Mouse (Mus musculus) left cerebral cortex, postnatal 36 days (tissue): ENCODE results near the gene Gan. TPM values are rescaled to one million over a fixed set of nuclear protein-coding genes. Genes with fewer than 3 reads are reported as not detected.

Experiments used
- DNase-seq, 2 experiments: peaks; one replicate each; pipeline ENCODE4 v3.0.0; 2021 to 2022; ENCODE audit warnings: low spot score in 2 of 2, mixed read lengths in 1 of 2
- intact Hi-C: fragments of 180-260 bp; cut with DNase I; formaldehyde crosslinking; loops from one replicate; pipeline ENCODE4 v1.15.1; 2025
- total RNA-seq, 2 experiments: library from RNA; stranded (reverse); gene quantifications; 2 replicates each; pipeline ENCODE4 v1.2.3; 2021

Gene Gan
- total RNA-seq, 2 experiments from 2014 or later: 16.3 to 17.0 TPM

GRCm38 (mm10) chr8:117240841-117241494 is 83.0 kb downstream of the Gan start:
- intact Hi-C loops: no loop called here

DNA sequence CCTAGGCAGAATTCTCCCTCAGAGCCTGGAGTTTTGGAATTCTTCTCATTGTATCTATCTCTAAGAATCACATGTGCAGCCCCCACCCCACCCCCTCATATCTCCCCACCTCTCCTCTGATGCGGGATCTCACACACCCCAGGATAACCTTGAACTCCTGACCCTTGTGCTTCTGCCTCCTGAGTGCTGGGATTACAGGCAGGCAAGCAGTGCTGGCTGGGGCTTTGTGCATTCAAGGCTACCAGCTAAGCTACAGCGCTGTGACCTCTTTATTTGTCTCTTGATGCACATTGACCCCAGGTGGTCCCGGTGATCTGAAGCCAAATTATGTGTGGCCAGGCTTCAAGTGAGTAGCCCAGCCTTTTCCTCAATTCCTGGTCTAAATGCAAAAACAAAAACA is 83.9 kb downstream of the Gan start:
- intact Hi-C loops: no loop called here
- no peak for DNase-seq

More at GRCm38 (mm10) chr8:117240841-117241494, 83.0 kb downstream of the Gan start:
- no peak for DNase-seq

DNA sequence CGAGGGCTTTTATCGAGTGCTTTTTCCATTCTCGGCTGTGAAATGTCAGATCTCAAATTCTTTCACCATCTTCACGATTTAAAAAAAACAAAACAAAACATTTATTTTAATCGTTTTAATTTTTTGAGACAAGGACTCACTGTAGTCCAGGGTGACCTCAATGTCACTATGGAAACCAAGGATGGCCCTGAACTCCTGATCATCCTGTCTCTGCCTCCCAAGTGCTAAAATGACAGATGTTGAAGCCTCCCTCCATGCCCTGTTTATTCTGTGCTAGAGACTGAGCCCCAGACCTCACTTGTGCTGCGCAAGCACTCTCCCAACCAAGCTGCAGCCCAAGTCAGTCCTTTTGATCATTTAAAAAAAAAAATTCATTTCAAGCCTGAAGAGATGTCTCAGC is 84.4 kb downstream of the Gan start:
- intact Hi-C loops: no loop called here
- DNase-seq: no peak

DNA sequence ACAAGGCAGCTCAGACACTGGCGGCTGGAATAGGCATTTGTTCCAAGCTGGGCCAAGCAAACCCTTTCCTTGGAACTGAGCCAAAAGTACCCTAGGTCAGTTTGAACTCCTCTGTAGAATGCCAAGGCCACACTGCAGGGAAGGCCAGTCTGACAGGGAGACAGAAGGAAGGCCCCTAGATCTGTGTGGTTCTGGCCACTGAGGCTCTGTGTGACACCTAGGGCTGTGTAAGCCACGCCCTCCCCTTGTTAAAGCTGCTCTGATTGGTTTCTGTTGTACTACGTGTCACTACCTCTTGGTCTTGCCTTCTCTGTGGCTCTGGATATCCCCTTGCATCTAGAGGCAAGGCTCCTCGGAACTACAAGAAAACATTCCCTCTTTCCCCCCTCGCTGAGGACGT is 86.7 kb downstream of the Gan start:
- no peak for DNase-seq
- intact Hi-C loops: no loop called here

- intact Hi-C loops: no loop called here
- DNase-seq: no peak
Observed at GRCm38 (mm10) chr8:117248341-117248740, 90.4 kb downstream of the Gan start.

DNA sequence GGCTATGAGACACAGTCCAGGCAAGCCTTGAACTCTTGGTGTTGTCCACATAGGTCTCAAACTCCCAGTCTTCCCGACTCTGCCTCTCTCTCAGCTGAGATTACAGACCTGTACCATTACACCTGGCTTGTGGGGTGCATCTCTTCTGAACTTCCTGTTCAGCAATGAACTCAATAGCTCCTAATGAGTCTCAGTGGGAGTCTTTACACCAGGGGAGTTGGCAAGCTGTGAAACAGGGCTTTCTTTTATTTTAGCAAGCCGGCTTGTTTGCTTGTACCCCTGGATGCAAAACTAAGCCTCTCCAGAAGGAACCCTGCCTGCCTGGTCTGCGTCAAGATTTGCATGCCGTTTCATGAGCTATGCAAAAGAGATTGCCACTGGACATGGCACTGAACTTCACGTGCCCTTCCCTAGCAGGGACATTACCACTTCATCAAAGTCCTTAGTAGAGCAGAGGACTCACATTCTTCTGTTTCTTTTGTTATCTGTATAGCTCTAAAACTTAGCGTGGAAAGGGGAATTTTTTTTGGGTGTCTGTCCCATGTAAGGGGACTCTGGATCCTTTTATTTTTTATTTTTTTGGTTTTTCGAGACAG is 93.2 kb downstream of the Gan start:
- intact Hi-C loops: loop anchor here (10.0 kb wide), 1 partner anchor 214 kb away; no protein-coding TSS in a partner anchor

GRCm38 (mm10) chr8:117252650-117253049 is 94.7 kb downstream of the Gan start:
- intact Hi-C loops: loop anchor here (10.0 kb wide), 1 partner anchor 212 kb away; no protein-coding TSS in a partner anchor
- no peak for DNase-seq

More for the DNA sequence above, 93.2 kb downstream of the Gan start:
- no peak for DNase-seq

GRCm38 (mm10) chr8:117253390-117254269 is 95.7 kb downstream of the Gan start:
- intact Hi-C loops: loop anchor here (10.0 kb wide), 1 partner anchor 211 kb away; no protein-coding TSS in a partner anchor
- no peak for DNase-seq

- no peak for DNase-seq
Observed at GRCm38 (mm10) chr8:117254496-117254895, 96.6 kb downstream of the Gan start.

GRCm38 (mm10) chr8:117256292-117256938 is 98.5 kb downstream of the Gan start:
- DNase-seq: peak; percentile 94 to 98
- intact Hi-C loops: loop anchor here (5.0 to 10.0 kb wide), 3 partner anchors 66 to 208 kb away; no protein-coding TSS in a partner anchor

More at GRCm38 (mm10) chr8:117254496-117254895, 96.6 kb downstream of the Gan start:
- intact Hi-C loops: loop anchor here (10.0 kb wide), 1 partner anchor 210 kb away; no protein-coding TSS in a partner anchor

GRCm38 (mm10) chr8:117257029-117257820 is 99.3 kb downstream of the Gan start, which contains the start of gene Cmip:
Gene Cmip, plus strand, starts transcription at chr8:117257064.
- intact Hi-C loops: loop anchor here (5.0 to 10.0 kb wide), 3 partner anchors 65 to 208 kb away; no protein-coding TSS in a partner anchor
- DNase-seq: peak; percentile 55 to 64

GRCm38 (mm10) chr8:117257821-117258575 is 100.1 kb downstream of the Gan start:
- intact Hi-C loops: loop anchor here (5.0 to 10.0 kb wide), 3 partner anchors 64 to 207 kb away; no protein-coding TSS in a partner anchor
- DNase-seq: peak in 1 of 2 experiments; percentile 39

DNA sequence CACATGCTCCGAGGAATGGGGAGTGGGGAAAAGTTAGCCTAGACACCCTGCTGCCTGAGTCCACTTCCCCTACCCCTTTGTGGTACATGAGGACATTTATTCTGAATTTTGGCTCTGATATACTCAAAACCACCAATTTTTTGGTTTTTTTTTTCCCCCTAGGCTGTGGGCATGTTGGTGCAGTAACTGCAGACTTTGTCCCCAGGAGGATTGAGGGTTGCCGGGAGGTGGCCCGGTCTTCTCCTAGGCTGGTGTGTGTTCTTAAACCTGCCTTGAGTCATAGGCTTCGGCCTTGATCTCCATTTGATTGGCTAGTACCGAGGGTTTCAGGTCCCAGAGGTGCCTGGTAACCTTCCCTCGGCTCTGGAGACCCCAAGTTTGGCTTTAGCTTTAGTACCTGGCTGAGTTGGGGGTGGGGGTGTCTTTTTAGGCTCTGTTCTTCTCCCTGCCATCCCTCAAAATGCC is 100.7 kb downstream of the Gan start:
- intact Hi-C loops: loop anchor here (5.0 to 10.0 kb wide), 3 partner anchors 64 to 206 kb away; no protein-coding TSS in a partner anchor
- DNase-seq: no peak

DNA sequence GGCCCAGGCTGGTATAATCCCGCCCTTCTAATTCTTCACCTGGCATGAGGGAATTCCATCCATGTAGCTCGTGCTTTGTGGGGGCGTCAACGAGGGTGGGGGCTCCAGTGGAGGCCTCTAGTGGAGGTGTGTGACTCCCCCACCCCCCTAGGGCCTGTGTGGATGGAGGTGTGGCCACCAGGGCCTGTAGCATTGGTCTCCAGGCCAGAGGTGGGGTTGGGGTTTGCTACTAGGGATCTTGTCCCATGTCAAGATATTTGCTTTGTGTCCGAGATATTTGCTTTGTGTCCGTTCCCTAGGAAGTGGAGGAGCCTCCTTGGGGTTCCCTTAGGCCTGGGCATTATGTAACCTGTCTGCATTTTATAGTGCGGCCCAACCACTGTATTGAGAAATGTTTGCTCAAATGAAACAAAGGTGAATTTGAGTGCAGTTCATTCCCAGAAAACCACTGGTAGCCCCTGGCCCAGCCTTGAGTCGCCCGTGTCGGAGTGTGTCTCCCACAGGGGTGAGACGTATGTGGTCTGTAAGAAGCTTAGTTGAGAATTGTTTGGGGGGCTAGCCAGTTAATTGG is 101.6 kb downstream of the Gan start:
- intact Hi-C loops: loop anchor here (5.0 to 10.0 kb wide), 3 partner anchors 63 to 205 kb away; no protein-coding TSS in a partner anchor
- DNase-seq: no peak

- DNase-seq: no peak
- intact Hi-C loops: no loop called here
Observed at GRCm38 (mm10) chr8:117260234-117260929, 102.4 kb downstream of the Gan start.

DNA sequence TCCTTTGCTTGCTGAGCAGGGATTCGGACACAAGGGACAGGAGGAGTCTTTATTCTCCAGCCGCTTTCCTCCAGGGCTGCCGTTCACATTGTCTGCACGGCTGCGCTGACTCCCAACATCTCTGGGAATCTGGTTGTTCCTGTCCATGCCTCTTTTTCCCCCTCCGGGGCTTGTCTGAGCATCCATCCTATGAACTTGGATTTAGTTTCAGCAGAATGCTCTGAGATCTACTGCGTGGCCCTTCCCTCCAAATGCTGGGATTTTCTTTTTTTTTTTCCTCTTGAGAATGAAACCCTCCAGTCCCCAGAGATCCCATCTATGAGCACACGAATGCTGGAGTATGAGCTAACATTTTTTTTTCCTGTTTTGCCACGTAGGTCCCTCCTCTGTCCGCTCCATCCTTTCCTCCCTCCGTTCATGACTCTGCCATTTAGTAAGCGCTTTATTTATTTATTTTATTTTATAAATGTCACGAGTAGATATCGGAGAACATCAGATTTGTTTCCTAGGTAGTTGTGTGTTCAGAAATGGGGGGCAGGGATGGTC is 103.1 kb downstream of the Gan start:
- intact Hi-C loops: no loop called here
- no peak for DNase-seq
